Comparison of ENCODE assay signal across 25 mouse cellular contexts in the genomic region with DNA sequence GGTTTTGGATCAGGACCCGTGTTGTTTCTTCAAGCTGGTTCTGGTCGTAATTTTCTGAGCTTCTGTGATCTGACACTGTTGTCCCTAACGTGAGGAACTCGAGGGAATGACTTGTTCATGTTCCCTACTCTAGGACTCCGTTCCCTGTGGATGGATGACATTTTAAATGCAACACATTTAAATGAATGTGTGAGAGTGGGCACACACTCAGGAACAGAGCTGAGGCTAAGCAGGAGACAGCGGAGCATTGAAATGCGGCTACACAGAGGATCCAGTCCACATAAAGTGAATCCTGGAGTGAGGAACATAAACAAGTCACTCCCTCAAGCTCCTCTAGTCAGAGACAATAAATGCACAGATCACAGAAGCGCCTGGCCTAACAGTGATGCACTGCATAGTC.
DNase-seq lines count a peak whose midpoint lies in the region; ATAC-seq and TF ChIP-seq lines count a peak whose summit lies in the region.
"Had no signal": no experiment of that assay in that cellular context is flagged by ENCODE, and none has a peak within 500 bp of the region (broad histone marks: within the 10 kb centered on the region; RNA-seq: fewer than 3 reads in every experiment).

No protein-coding gene starts in this region.

- no peak for ATAC-seq in megakaryocyte-erythroid progenitor cell, adult 5-6 weeks (replicated peaks; ENCODE audit: low FRiP score, low TSS enrichment, poor library complexity, severe bottlenecking)
- ATAC-seq: CD4-positive, CD25-positive, alpha-beta regulatory T cell, adult 4 months; forebrain, embryonic 14.5 days; forebrain, postnatal 0 days; hindbrain, postnatal 0 days; inflammation-experienced regulatory T-cells, adult 6 months had no signal

- TF ChIP-seq CTCF in left cerebral cortex, adult 2 months (IDR thresholded peaks at IDR 0.05) = no peak
- TF ChIP-seq CTCF in cortical plate, adult 2 months (IDR thresholded peaks at IDR 0.05; ENCODE audit: extremely low read depth, insufficient read depth, low read length) = no peak

- no peak for DNase-seq in left cerebral cortex, adult 2 months (ENCODE audit: extremely low spot score in 1 of 2, low spot score in 2 of 2)
- DNase-seq in left cerebral cortex, postnatal 10 days (ENCODE audit: extremely low spot score in 1 of 2, low spot score in 2 of 2) = no peak
- peak; percentile 81 for DNase-seq in brain, adult 2 months (ENCODE audit: low read depth, low spot score)
- no peak for DNase-seq in cerebellum, adult 11-12 months
- DNase-seq: adrenal gland, adult 2 months; adrenal gland, postnatal 14 days; cerebellum, adult 18-20 months; cerebellum, adult 9-10 months; cerebellum, postnatal 14 days; forebrain, postnatal 0 days; gastrocnemius, postnatal 10 days; gastrocnemius, postnatal 36 days; heart, adult 2 months; heart, postnatal 14 days had no signal

- peaks cover 3% of the 10 kb centered on the region; the same call in 1 of the 2 replicates for H3K4me1 ChIP-seq in cortical plate, adult 2 months (ENCODE audit: control insufficient read depth, insufficient read depth, low read length)

- TF ChIP-seq POLR2A in cortical plate, adult 2 months (IDR thresholded peaks at IDR 0.05; ENCODE audit: extremely low read depth, insufficient read depth, low read length) = 0 out of 2 replicates have a peak, but pooled peaks have one; percentile 35

- intact Hi-C loops in left cerebral cortex, adult 2 months (cut with DNase I) = no loop called here
- intact Hi-C loops in left cerebral cortex, postnatal 10 days (cut with DNase I) = no loop called here

- no peak overlapping the region for H3K4me3 ChIP-seq in left cerebral cortex, adult 2 months
- H3K4me3 ChIP-seq in cortical plate, adult 2 months (ENCODE audit: insufficient read depth, low read length) = no peak overlapping the region
- H3K4me3 ChIP-seq: embryonic facial prominence, embryonic 12.5 days; embryonic facial prominence, embryonic 15.5 days; heart, adult 2 months; heart, embryonic 10.5 days; heart, embryonic 13.5 days had no signal

- peak overlapping the region; percentile 50 for H3K27ac ChIP-seq in left cerebral cortex, adult 2 months
- peak overlapping the region; percentile 4; the same call in 1 of the 2 replicates for H3K27ac ChIP-seq in cortical plate, adult 2 months (ENCODE audit: insufficient read depth, low read length)
- H3K27ac ChIP-seq: embryonic facial prominence, embryonic 12.5 days; embryonic facial prominence, embryonic 15.5 days; heart, adult 2 months; heart, embryonic 10.5 days; heart, embryonic 13.5 days; hindbrain, embryonic 14.5 days; hindbrain, postnatal 0 days had no signal
